Mouse (Mus musculus) hindbrain, embryonic 15.5 days (tissue): ENCODE measurements at regions not wholly inside any gene's neighbourhood (a gene's known extent, or its start where the extent isn't known, plus 50 kb on each side); places are given as distances from the start of the nearest gene placed in this dataset.

ENCODE experiments used
- ATAC-seq: fragments of 200-750 bp; cut with Nextera tagmentation; 2 replicates; pipeline ENCODE4 v1.8.0; 2017; ENCODE audit warnings: low read depth, moderate number of reproducible peaks, moderate TSS enrichment; ENCODE audit not compliant: low FRiP score
- H3K27ac ChIP-seq: fragments of 300-500 bp; sonication (generic); replicated peaks from 2 replicates; pipeline ENCODE4 v1.5.1; 2015; ENCODE audit warnings: mild to moderate bottlenecking, inconsistent platforms
- H3K27me3 ChIP-seq: fragments of 300-500 bp; sonication (generic); 2 replicates; pipeline ENCODE4 v1.6.1; 2015; ENCODE audit warnings: control low read depth, inconsistent platforms
- H3K36me3 ChIP-seq: fragments of 300-500 bp; sonication (generic); 2 replicates; pipeline ENCODE4 v1.6.1; 2015; ENCODE audit warnings: control low read depth, inconsistent platforms
- H3K4me1 ChIP-seq: fragments of 300-500 bp; sonication (generic); replicated peaks from 2 replicates; pipeline ENCODE4 v1.6.1; 2015; ENCODE audit warnings: control low read depth, inconsistent platforms
- H3K4me2 ChIP-seq: fragments of 300-500 bp; sonication (generic); 2 replicates; pipeline ENCODE4 v1.6.1; 2015; ENCODE audit warnings: moderate library complexity, mild to moderate bottlenecking, inconsistent platforms
- H3K4me3 ChIP-seq: fragments of 300-500 bp; sonication (generic); 2 replicates; pipeline ENCODE4 v1.5.1; 2015; ENCODE audit warnings: mild to moderate bottlenecking, inconsistent platforms
- H3K9ac ChIP-seq: fragments of 300-500 bp; sonication (generic); 2 replicates; pipeline ENCODE4 v1.6.1; 2015; ENCODE audit warnings: inconsistent platforms
- H3K9me3 ChIP-seq: fragments of 300-500 bp; sonication (generic); 2 replicates; pipeline ENCODE4 v1.6.1; 2016; ENCODE audit warnings: control low read depth, inconsistent platforms
- WGBS: fragments of 180-500 bp; shearing (Covaris S2); methylation state at CpG from one replicate; pipeline ENCODE4 v1.1.7; 2015; 5-methylcytosine and 5-hydroxymethylcytosine counted together

- 54% methylated on average over 2 of the region's 2 CpGs for WGBS
- Histone ChIP-seq H3K4me2 (no peak overlapping the region), H3K27me3 (no peaks in the 10 kb centered on the region), H3K4me1 (no peaks in the 10 kb centered on the region), H3K9ac (no peak overlapping the region), H3K36me3 (no peaks in the 10 kb centered on the region), H3K9me3 (no peaks in the 10 kb centered on the region), H3K4me3 (no peak overlapping the region), H3K27ac (no peak overlapping the region)
- ATAC-seq, result peak; percentile 54
Measured at GRCm38 (mm10) chr6:44408331-44409195, 650.6 kb upstream of the Cntnap2 start.
